Mouse (Mus musculus) thymus, adult 2 months (tissue): ENCODE measurements around the gene Apba2. TPM values are rescaled to one million over a fixed set of nuclear protein-coding genes. Genes with fewer than 3 reads are reported as not detected.

Source experiments
- DNase-seq: peaks from one replicate; pipeline ENCODE4 v3.0.0; 2021
- H3K27ac ChIP-seq: fragments of 200-500 bp; 2 replicates; pipeline ENCODE4 v1.5.1; 2012; ENCODE audit warnings: low read length, control low read depth; ENCODE audit not compliant: control insufficient read depth, insufficient read depth
- H3K27me3 ChIP-seq: fragments of 200-500 bp; 2 replicates; pipeline ENCODE4 v1.6.1; 2012; ENCODE audit warnings: mild to moderate bottlenecking, low read length, moderate library complexity, mixed read lengths; ENCODE audit not compliant: control insufficient read depth, insufficient read depth
- H3K36me3 ChIP-seq: fragments of 200-500 bp; 2 replicates; pipeline ENCODE4 v1.6.1; 2012; ENCODE audit warnings: mild to moderate bottlenecking, low read length, moderate library complexity; ENCODE audit not compliant: control insufficient read depth, insufficient read depth
- H3K4me1 ChIP-seq: fragments of 200-500 bp; replicated peaks from 2 replicates; pipeline ENCODE4 v1.6.1; 2012; ENCODE audit warnings: low read length; ENCODE audit not compliant: control insufficient read depth, insufficient read depth
- H3K4me3 ChIP-seq: fragments of 200-500 bp; 2 replicates; pipeline ENCODE4 v1.5.1; 2012; ENCODE audit warnings: mild to moderate bottlenecking, low read length, control low read depth, moderate library complexity; ENCODE audit not compliant: control insufficient read depth, insufficient read depth
- CTCF ChIP-seq: fragments of 200-500 bp; IDR thresholded peaks from 2 replicates; pipeline ENCODE4 v1.5.1; 2012; ENCODE audit warnings: mild to moderate bottlenecking, control low read depth, low read length, moderate library complexity, borderline replicate concordance; ENCODE audit not compliant: control insufficient read depth, poor library complexity, insufficient read depth; ENCODE audit errors: extremely low read depth
- POLR2A ChIP-seq: fragments of 200-500 bp; IDR thresholded peaks from 2 replicates; pipeline ENCODE4 v1.6.1; 2012; ENCODE audit warnings: mild to moderate bottlenecking, low read length, control low read depth, moderate library complexity; ENCODE audit not compliant: control insufficient read depth, poor library complexity, insufficient read depth; ENCODE audit errors: extremely low read depth
- WGBS: fragments of 180-500 bp; shearing (Covaris S2); methylation state at CpG from one replicate; pipeline ENCODE4 v1.1.7; 2018; 5-methylcytosine and 5-hydroxymethylcytosine counted together
- polyA plus RNA-seq: library from polyadenylated mRNA; depleted of rRNA; stranded (reverse); fragments of >200 nt; gene quantifications from 2 replicates; pipeline ENCODE4 v1.2.3, GENCODE M21; 2012

The Apba2 gene
- polyA plus RNA-seq, 1 experiment: 18.1 TPM

GRCm38 (mm10) chr7:64580293-64580692 lies 78.8 kb downstream of the Apba2 start:
- no peaks in the 10 kb centered on the region for H3K36me3 ChIP-seq
- 86% methylated on average over 4 of the region's 4 CpGs for WGBS
- no peak for DNase-seq
- no peak overlapping the region for H3K27ac ChIP-seq
- TF ChIP-seq POLR2A: no peak
- TF ChIP-seq CTCF: no peak
- H3K4me1 ChIP-seq: no peaks in the 10 kb centered on the region
- no peak overlapping the region for H3K4me3 ChIP-seq
- no peaks in the 10 kb centered on the region for H3K27me3 ChIP-seq

GRCm38 (mm10) chr7:64582358-64582757 lies 80.9 kb downstream of the Apba2 start:
- Histone ChIP-seq H3K27me3 (no peaks in the 10 kb centered on the region), H3K36me3 (no peaks in the 10 kb centered on the region), H3K4me1 (no peaks in the 10 kb centered on the region), H3K27ac (no peak overlapping the region), H3K4me3 (no peak overlapping the region)
- TF ChIP-seq CTCF (no peak), POLR2A (no peak)
- DNase-seq: no peak
- WGBS: 91% methylated on average over 8 of the region's 8 CpGs

GRCm38 (mm10) chr7:64583670-64584121 lies 82.2 kb downstream of the Apba2 start:
- 82% methylated on average over 6 of the region's 6 CpGs for WGBS

DNA sequence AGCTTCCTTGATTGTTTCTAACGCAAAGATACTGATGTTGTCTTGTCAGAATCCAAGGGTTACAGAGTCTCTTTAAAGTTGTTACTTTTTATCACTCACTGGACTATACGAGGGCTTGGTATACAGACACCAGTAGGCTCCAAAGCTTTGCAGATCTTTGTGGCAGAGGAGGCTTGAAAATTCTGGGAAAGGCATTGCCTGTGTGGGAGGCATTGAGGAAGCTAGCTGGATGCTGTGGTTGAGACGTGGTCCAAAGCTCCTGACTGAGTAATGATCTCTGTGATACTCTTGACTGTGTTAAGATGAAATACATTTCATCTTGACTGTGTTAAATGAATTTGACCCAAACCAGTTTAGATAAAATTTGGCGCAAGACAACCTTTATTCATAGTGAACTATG lies 84.6 kb downstream of the Apba2 start:
- whole genome bisulfite sequencing: 90% methylated on average over 4 of the region's 4 CpGs
- Histone ChIP-seq H3K4me1 (no peaks in the 10 kb centered on the region), H3K27ac (no peak overlapping the region), H3K36me3 (no peaks in the 10 kb centered on the region), H3K4me3 (no peak overlapping the region), H3K27me3 (no peaks in the 10 kb centered on the region)
- no peak for TF ChIP-seq CTCF
- no peak for TF ChIP-seq POLR2A
- no peak for DNase-seq

More at GRCm38 (mm10) chr7:64583670-64584121, 82.2 kb downstream of the Apba2 start:
- no peak for DNase-seq
- no peak overlapping the region for H3K27ac ChIP-seq
- no peaks in the 10 kb centered on the region for H3K36me3 ChIP-seq
- no peaks in the 10 kb centered on the region for H3K27me3 ChIP-seq
- H3K4me3 ChIP-seq: no peak overlapping the region
- no peak for TF ChIP-seq POLR2A
- TF ChIP-seq CTCF: no peak
- no peaks in the 10 kb centered on the region for H3K4me1 ChIP-seq

DNA sequence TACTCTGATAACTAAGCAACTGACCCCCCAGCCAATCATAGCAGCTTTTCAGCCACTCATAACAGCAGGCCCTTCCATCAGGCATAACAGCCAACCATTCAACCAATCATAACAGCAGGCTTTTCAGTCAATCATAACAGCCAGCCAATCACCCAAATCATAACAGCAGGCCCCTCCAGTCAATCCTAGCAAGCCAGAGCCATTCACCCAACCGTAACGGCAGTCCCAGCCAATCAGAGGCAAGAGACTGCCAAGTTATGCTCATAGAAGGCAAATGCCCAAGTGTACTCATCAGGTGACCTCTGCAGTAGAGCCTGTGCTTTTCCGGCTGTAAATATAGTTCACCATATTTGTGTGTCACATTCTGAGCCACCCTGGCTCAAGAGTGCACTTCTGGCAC lies 85.1 kb downstream of the Apba2 start:
- WGBS: 93% methylated on average over 3 of the region's 3 CpGs
- Histone ChIP-seq H3K36me3 (no peaks in the 10 kb centered on the region), H3K4me1 (no peaks in the 10 kb centered on the region), H3K27me3 (no peaks in the 10 kb centered on the region), H3K4me3 (no peak overlapping the region), H3K27ac (no peak overlapping the region)
- DNase-seq: no peak
- TF ChIP-seq POLR2A: no peak
- no peak for TF ChIP-seq CTCF

- 82% methylated on average over 11 of the region's 11 CpGs for WGBS
- Histone ChIP-seq H3K36me3 (no peaks in the 10 kb centered on the region), H3K4me3 (no peak overlapping the region), H3K27ac (no peak overlapping the region), H3K4me1 (no peaks in the 10 kb centered on the region), H3K27me3 (no peaks in the 10 kb centered on the region)
- TF ChIP-seq POLR2A (no peak), CTCF (no peak)
- DNase-seq: no peak
These were observed 87.3 kb downstream of the Apba2 start for GRCm38 (mm10) chr7:64588636-64589389.
